Mouse (Mus musculus): ENCODE data around the gene Galns.

Gene Galns

GRCm38 (mm10) chr8:122611295-122612133 lies at the start of gene Galns, which contains the start of gene Trappc2l:
Gene Galns (minus strand): TSS chr8:122611463.
Gene Trappc2l (plus strand): TSS chr8:122611640.
- peak; percentile 97 for DNase-seq

- DNase-seq, result no peak
Observed at GRCm38 (mm10) chr8:122660022-122660421, 48.8 kb upstream of the Galns start.

GRCm38 (mm10) chr8:122658807-122659160 lies 47.5 kb upstream of the Galns start:
- no peak for DNase-seq

DNA sequence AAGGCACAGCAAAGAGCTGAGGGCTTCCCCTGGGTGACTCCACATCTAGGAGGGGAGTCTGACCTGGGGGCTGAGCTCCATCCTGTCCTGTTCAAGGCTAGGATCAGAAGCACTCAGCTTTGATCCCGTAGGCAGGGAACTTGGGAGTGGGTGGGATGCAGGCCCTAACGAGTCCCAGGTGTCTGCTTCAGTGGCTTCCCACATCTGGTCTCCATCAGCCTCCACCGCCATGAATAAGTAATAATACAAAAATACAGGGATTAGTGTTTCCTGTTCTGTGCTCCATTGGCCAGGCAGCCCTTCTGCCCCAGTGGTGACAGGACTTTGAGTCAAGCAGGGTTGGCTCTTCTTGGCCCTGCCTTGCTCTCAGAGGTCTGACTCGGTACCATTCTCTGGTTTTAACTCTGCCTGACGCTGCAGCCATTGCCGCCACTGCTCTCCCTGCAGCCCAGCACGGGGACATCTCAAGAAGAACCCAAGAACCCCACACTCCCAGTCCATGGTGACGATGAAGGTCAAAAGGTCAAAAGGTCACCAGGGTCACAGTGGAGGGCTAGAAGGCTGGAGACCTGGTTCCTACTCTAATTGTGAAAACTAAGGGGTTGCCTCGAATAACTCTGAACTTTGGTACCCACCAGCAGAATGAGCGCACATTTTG lies 47.0 kb upstream of the Galns start:
- no peak for DNase-seq

- no peak for DNase-seq
Observed at GRCm38 (mm10) chr8:122656056-122656999, 45.1 kb upstream of the Galns start.

GRCm38 (mm10) chr8:122654768-122655167 lies 43.5 kb upstream of the Galns start:
- no peak for DNase-seq

GRCm38 (mm10) chr8:122652643-122653042 lies 41.4 kb upstream of the Galns start:
- no peak for DNase-seq

DNA sequence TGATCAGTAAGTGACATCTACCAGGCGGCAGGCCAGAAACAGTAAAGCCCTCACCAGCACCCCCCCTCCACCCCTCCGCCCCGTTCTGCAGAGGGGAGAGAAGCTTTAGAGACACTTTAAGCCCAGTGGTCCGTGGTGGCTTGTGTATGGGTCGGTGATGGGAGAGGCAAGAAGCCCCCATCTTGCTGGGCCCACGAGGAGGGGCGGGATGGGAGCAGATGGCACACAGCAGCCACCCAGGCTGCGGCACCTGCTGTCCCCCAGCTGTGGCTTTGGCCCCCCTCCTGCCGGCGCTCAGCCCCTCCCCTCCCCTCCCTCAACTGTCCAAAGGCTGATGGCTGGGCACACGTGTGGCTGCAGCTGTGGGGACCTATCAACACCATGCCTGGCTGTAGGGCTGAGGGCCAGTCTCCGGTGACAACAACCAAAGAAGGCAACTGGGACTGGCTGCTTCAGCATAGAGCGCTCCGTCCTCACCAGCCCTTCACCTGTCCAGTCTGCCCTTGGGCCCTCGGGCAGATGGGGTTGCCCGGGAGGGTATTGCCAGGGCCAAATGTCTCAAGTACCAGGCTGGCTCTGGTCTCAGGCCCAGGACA lies 40.2 kb upstream of the Galns start:
- DNase-seq, result no peak

DNA sequence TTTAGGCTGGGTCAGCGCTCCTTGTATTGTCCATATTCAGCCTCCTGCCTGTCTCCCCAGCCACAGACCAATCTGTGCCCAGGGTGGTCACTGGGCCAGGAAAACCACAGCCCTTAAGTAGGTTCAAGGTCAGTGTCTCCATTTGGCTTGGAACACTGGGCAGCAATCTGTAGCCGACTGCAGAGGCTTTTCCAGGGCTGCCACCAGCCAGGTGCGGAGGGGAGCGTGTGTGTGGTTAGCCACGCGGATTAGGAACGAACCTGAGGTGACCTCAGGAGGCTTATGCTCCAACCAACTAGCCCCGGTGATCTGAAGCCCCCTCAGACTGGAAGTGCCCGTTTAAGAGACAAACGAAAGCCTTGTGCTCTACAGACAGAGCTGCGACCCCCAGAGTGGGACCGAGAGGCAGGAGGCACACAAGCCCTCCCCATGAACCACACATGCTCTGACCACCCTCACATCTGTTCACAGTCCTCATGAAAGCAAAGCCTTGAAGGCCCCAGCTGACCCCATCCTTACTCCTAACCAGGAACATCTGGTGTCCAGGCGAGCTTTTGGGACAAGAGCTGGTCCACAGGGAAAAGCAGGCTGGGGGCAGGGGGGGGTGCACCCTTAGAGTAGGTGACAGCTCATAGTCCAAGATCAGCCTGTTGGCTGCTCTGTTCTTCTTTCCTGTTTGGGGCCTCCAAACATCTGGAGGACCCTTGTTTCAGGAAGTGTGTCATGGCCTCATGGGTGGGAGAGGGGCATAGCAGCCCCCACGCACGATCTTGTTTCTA lies 37.1 kb upstream of the Galns start:
- no peak for DNase-seq

GRCm38 (mm10) chr8:122646337-122646736 lies 35.1 kb upstream of the Galns start:
- no peak for DNase-seq

GRCm38 (mm10) chr8:122644175-122644954 lies 33.1 kb upstream of the Galns start:
- no peak for DNase-seq

DNA sequence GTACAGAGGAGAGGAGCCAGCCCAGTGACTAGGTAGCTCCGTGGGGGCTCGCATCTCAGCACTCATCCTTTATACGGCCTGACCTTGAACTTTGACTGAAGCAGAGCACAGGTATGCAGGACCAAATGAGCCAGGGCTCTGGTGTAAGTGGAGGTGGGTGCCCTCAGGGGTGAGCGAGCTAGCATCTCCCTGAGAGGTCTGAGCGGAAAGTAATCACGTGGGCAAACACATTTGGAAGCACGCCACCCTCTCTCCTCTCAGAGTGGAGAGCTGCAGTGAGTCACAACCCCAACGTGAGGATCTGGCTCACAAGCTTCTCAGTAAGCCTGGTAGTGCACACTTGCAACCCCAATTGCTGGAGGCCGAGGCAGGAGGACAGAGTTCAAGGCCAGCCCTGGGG lies 30.8 kb upstream of the Galns start:
- DNase-seq, result peak; percentile 35

DNA sequence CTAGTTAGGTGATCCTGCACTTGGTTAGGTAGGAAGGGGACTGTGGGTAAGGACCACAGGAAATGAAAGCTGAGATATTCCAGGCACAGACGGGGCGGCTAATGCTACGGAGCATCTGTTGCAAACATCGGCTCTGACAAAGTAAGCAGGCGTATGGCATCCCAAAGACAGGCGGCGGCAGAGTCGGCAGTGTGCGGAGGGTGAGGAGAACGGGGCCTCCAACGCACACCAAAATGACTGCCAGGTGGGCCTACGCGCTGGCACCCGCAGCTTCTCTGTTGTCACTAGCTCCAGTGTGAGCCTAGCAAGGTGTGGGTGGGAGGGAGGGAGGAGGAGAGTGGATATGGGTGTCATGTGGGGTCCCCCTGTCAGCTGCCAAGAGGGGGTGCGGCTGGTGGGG lies 30.1 kb upstream of the Galns start:
- peak; percentile 88 for DNase-seq

GRCm38 (mm10) chr8:122640825-122641224 lies 29.6 kb upstream of the Galns start:
- no peak for DNase-seq

GRCm38 (mm10) chr8:122639521-122640248 lies 28.4 kb upstream of the Galns start:
- no peak for DNase-seq

GRCm38 (mm10) chr8:122638601-122639000 lies 27.3 kb upstream of the Galns start:
- no peak for DNase-seq

DNA sequence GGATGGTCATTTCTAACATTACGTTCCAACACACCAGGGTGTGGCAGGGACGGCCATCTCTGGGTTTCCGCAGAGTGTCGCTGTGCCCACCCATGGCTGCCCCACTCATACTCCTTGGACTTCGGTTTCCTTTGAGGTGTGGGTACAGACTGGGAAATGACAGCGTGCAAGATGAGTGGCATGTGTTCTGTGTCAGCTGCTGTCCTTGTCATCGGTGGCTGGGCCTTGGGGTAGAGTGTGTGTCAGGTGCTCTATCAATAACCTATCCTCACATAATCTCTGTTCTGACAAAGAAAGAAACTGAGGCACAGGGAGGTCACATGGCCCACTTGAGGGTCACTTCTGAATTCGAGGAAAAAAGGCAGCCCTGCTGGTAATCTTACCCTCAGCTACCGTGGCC lies 26.0 kb upstream of the Galns start:
- DNase-seq, result no peak

- no peak for DNase-seq
Observed at GRCm38 (mm10) chr8:122636803-122637175, 25.5 kb upstream of the Galns start.

GRCm38 (mm10) chr8:122635878-122636802 lies 24.9 kb upstream of the Galns start:
- no peak for DNase-seq

Measured in layer of hippocampus, adult 9-11 months (tissue).